Mouse (Mus musculus) liver, adult 2 months (tissue): ENCODE data around the gene Hmox2. TPM values are rescaled to one million over a fixed set of nuclear protein-coding genes. Genes with fewer than 3 reads are reported as not detected.

Source experiments
- DNase-seq: peaks from one replicate; pipeline ENCODE4 v3.0.0-alpha.2; 2011; ENCODE audit warnings: low read depth, low spot score; ENCODE audit errors: extremely low read depth
- H3K27ac ChIP-seq: fragments of 200-500 bp; replicated peaks from 2 replicates; pipeline ENCODE4 v1.5.1; 2012; ENCODE audit warnings: low read depth, mild to moderate bottlenecking, control low read depth, inconsistent platforms, low read length; ENCODE audit not compliant: insufficient read depth
- H3K27me3 ChIP-seq: fragments of 200-500 bp; 2 replicates; pipeline ENCODE4 v1.6.1; 2012; ENCODE audit warnings: mild to moderate bottlenecking, moderate library complexity, low read length, inconsistent platforms; ENCODE audit not compliant: control insufficient read depth, insufficient read depth
- H3K36me3 ChIP-seq: fragments of 200-500 bp; 2 replicates; pipeline ENCODE4 v1.6.1; 2012; ENCODE audit warnings: low read length, inconsistent platforms; ENCODE audit not compliant: control insufficient read depth, insufficient read depth
- H3K4me1 ChIP-seq: fragments of 200-500 bp; 2 replicates; pipeline ENCODE4 v1.6.1; 2011; ENCODE audit warnings: low read length; ENCODE audit not compliant: control insufficient read depth, insufficient read depth
- H3K4me3 ChIP-seq: fragments of 200-500 bp; 2 replicates; pipeline ENCODE4 v1.5.1; 2011; ENCODE audit warnings: low read depth, mild to moderate bottlenecking, control low read depth, low read length, moderate library complexity; ENCODE audit not compliant: insufficient read depth
- H3K79me2 ChIP-seq: fragments of 200-500 bp; 2 replicates; pipeline ENCODE4 v1.6.1; 2012; ENCODE audit warnings: inconsistent platforms, mild to moderate bottlenecking, low read length, moderate library complexity; ENCODE audit not compliant: control insufficient read depth, insufficient read depth
- H3K9ac ChIP-seq: fragments of 200-500 bp; 2 replicates; pipeline ENCODE4 v1.6.1; 2012; ENCODE audit warnings: low read depth, mild to moderate bottlenecking, control low read depth, inconsistent platforms, low read length
- CTCF ChIP-seq: fragments of 200-500 bp; IDR thresholded peaks from 2 replicates; pipeline ENCODE4 v1.5.1; 2011; ENCODE audit warnings: low read depth, low read length, control low read depth
- POLR2A ChIP-seq: fragments of 200-500 bp; IDR thresholded peaks from 2 replicates; pipeline ENCODE4 v1.6.1; 2011; ENCODE audit warnings: low read length, control low read depth; ENCODE audit not compliant: insufficient read depth; ENCODE audit errors: extremely low read depth
- WGBS: fragments of 180-500 bp; shearing (Covaris S2); methylation state at CpG from one replicate; pipeline ENCODE4 v1.1.7; 2018; 5-methylcytosine and 5-hydroxymethylcytosine counted together
- polyA plus RNA-seq: library from polyadenylated mRNA; depleted of rRNA; stranded (reverse); fragments of >200 nt; gene quantifications from 2 replicates; pipeline ENCODE4 v1.2.3, GENCODE M21; 2012; rRNA removed
- total RNA-seq: library from RNA; depleted of rRNA; stranded (reverse); fragments of >200 nt; gene quantifications from 2 replicates; pipeline ENCODE4 v1.2.3, GENCODE M21; 2014; rRNA removed

Gene Hmox2
- total and polyA plus RNA-seq, 2 experiments, result 28.3 to 52.9 TPM

DNA sequence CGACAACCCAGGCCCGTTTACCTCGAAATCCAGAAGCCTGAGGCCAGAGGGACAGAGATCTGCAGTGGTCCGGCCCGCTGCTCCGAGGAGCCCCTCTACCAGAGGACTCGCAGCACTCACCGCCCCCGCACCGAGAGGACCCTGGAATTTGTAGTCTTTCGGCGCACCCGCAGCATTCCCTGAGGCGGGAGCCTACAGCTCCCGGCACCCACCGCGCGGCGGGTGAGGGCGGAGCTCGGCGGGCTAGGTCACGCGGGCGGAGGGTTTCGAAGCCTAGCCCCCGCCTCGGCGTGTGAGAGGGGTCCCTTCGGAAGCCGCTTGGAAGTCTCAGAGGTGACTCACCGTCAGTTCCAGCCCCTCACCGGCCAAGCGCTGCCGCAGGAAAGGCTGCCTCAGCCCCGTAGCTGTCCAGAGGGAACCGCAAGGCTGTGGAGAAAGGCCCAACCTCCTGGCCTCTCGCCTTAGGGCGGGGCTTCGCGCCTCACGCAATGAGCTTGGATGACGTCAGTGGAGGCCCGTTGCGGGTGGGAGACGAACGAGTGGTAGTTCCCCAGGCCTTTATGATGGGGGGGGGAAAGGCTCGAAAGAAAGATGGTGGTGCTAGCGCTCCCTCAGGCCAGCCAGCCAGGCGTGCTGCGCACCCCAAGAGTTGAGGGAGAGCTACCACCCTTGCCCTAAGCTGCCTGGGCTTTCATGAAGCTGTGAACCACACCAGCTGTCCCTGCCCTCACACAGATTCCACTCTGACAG, 63.8 kb downstream of the Hmox2 start, which contains the start of gene Cdip1:
Cdip1 (minus strand) TSS at position 483 of the 750 bp plus-strand sequence.
- TF ChIP-seq POLR2A (0 out of 2 replicates have a peak, but pooled peaks have one; percentile 46), CTCF (no peak)
- Histone ChIP-seq H3K79me2 (peaks cover 18% of the 10 kb centered on the region), H3K4me3 (peak within 1 kb of the TSS; percentile 85), H3K9ac (peak within 1 kb of the TSS; percentile 87), H3K27ac (peak within 1 kb of the TSS; percentile 95), H3K36me3 (peaks cover 2% of the 10 kb centered on the region; the same call in 1 of the 2 replicates), H3K4me1 (peaks cover 16% of the 10 kb centered on the region), H3K27me3 (no peaks in the 10 kb centered on the region)
- 1% methylated on average over 51 of the region's 51 CpGs for WGBS
- DNase-seq, result peak; percentile 79

DNA sequence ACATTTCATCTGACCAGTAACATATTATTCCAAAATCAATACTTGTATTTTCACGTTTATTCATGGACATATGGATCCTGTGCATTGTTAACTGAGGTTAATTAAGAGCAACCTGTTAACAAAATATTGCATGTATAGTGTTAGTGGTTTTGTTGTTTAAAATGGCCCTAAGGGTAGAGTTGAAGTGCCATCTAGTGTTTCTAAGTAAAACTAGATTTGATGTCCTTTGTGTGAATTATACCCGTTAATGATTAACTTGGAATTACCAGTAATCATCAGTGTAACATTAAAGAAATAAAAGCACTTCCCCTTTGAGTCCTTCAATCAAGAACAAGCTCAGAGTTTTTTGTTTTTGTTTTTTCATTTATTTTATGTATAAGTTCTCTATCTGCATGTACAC, 65.2 kb downstream of the Hmox2 start:
- Histone ChIP-seq H3K9ac (no peak overlapping the region), H3K36me3 (no peaks in the 10 kb centered on the region), H3K27ac (peak overlapping the region; percentile 60; the same call in 1 of the 2 replicates), H3K27me3 (no peaks in the 10 kb centered on the region), H3K4me3 (no peak overlapping the region), H3K79me2 (peaks cover 13% of the 10 kb centered on the region), H3K4me1 (peaks cover 14% of the 10 kb centered on the region)
- TF ChIP-seq CTCF (0 out of 2 replicates have a peak, but pooled peaks have one; percentile 15), POLR2A (no peak)
- DNase-seq, result peak; percentile 86
- WGBS, result 22% methylated on average over 2 of the region's 2 CpGs

DNA sequence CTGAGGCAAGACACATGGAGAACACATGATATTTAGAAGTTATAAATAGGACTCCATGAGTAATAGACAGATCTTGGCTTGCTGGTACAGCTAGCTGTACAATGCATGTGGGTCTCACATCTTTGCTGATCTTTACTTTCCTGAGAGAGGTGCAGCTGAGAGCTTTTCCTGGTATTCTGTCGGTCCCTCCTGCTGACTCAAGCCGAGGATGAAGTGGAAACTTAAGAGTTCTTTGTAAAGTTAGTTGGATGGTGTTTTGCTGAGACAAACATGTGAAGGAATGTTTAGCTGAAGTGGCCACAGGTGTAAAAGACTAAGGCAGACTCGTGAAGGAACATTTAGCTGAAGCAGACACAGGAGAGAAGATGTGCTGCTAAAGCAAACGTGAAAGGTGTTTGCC, 70.5 kb downstream of the Hmox2 start:
- Histone ChIP-seq H3K27ac (no peak overlapping the region), H3K27me3 (no peaks in the 10 kb centered on the region), H3K4me3 (no peak overlapping the region), H3K4me1 (peaks cover 4% of the 10 kb centered on the region; the same call in 1 of the 2 replicates), H3K9ac (no peak overlapping the region), H3K36me3 (peaks cover 2% of the 10 kb centered on the region; the same call in 1 of the 2 replicates), H3K79me2 (no peaks in the 10 kb centered on the region)
- no peak for TF ChIP-seq CTCF
- no peak for TF ChIP-seq POLR2A
- WGBS, result 91% methylated on average over 4 of the region's 4 CpGs
- DNase-seq, result no peak

Other genes with a start within 250 kb of the Hmox2 start
- 2.1 and 2.7 TPM in 2 replicates for gene Srl, start 184.5 kb upstream of the Hmox2 start, total RNA-seq
- 0.50 and 0.66 TPM in 2 replicates for gene Srl, start 184.5 kb upstream of the Hmox2 start, polyA plus RNA-seq
- gene Tfap4, start 166.5 kb upstream of the Hmox2 start, total RNA-seq, result 3.2 and 3.8 TPM in 2 replicates
- 2.5 and 2.8 TPM in 2 replicates for gene Tfap4, start 166.5 kb upstream of the Hmox2 start, polyA plus RNA-seq
- 0.47 and 0.55 TPM in 2 replicates for gene Glis2, start 131.6 kb upstream of the Hmox2 start, total RNA-seq
- 1.7 and 2.5 TPM in 2 replicates for gene Glis2, start 131.6 kb upstream of the Hmox2 start, polyA plus RNA-seq
- gene Pam16, start 101.4 kb upstream of the Hmox2 start, total RNA-seq, result 36.8 and 41.7 TPM in 2 replicates
- 10.8 and 13.5 TPM in 2 replicates for gene Pam16, start 101.4 kb upstream of the Hmox2 start, polyA plus RNA-seq
- gene Vasn, start 86.4 kb upstream of the Hmox2 start, total RNA-seq, result 4.0 and 5.1 TPM in 2 replicates
- gene Vasn, start 86.4 kb upstream of the Hmox2 start, polyA plus RNA-seq, result 12.6 and 18.0 TPM in 2 replicates
- 76.3 and 81.0 TPM in 2 replicates for gene Dnaja3, start 86.4 kb upstream of the Hmox2 start, total RNA-seq
- 37.7 and 43.1 TPM in 2 replicates for gene Dnaja3, start 86.4 kb upstream of the Hmox2 start, polyA plus RNA-seq
- 6.1 and 8.5 TPM in 2 replicates for gene Coro7, start 46.6 kb upstream of the Hmox2 start, total RNA-seq
- 17.3 and 22.7 TPM in 2 replicates for gene Coro7, start 46.6 kb upstream of the Hmox2 start, polyA plus RNA-seq
- 10.0 and 11.2 TPM in 2 replicates for gene Nmral1, start 7.0 kb upstream of the Hmox2 start, total RNA-seq
- gene Nmral1, start 7.0 kb upstream of the Hmox2 start, polyA plus RNA-seq, result 4.8 and 7.8 TPM in 2 replicates
- gene Cdip1, start 63.9 kb downstream of the Hmox2 start, total RNA-seq, result 46.2 and 47.4 TPM in 2 replicates
- gene Cdip1, start 63.9 kb downstream of the Hmox2 start, polyA plus RNA-seq, result 101 and 116 TPM in 2 replicates
- not detected in 2 replicates for gene 4930562C15Rik, start 109.1 kb downstream of the Hmox2 start, total RNA-seq
- not detected in 2 replicates for gene 4930562C15Rik, start 109.1 kb downstream of the Hmox2 start, polyA plus RNA-seq
- 4.0 and 7.1 TPM in 2 replicates for gene Ubald1, start 154.0 kb downstream of the Hmox2 start, total RNA-seq
- 13.6 and 15.5 TPM in 2 replicates for gene Ubald1, start 154.0 kb downstream of the Hmox2 start, polyA plus RNA-seq
- 28.2 and 42.8 TPM in 2 replicates for gene Mgrn1, start 159.9 kb downstream of the Hmox2 start, total RNA-seq
- 59.0 and 71.0 TPM in 2 replicates for gene Mgrn1, start 159.9 kb downstream of the Hmox2 start, polyA plus RNA-seq
- 12.2 and 16.2 TPM in 2 replicates for gene Nudt16l1, start 212.4 kb downstream of the Hmox2 start, total RNA-seq
- 53.5 and 57.0 TPM in 2 replicates for gene Nudt16l1, start 212.4 kb downstream of the Hmox2 start, polyA plus RNA-seq
- 11.3 and 14.2 TPM in 2 replicates for gene Anks3, start 237.8 kb downstream of the Hmox2 start, total RNA-seq
- gene Anks3, start 237.8 kb downstream of the Hmox2 start, polyA plus RNA-seq, result 16.8 and 22.3 TPM in 2 replicates